Mouse (Mus musculus) cerebellum, postnatal 10 days (tissue): ENCODE data around the gene Abca8b.
A peak's percentile ranks its signal among the peaks of the same experiment; 100 is the strongest.
"Not testable (repeated sequence)": the region's sequence is repeated elsewhere in the genome, so short reads cannot be mapped to it uniquely, and the experiment has no call there.

ENCODE experiments used
- DNase-seq, 2 experiments: peaks; one replicate each; pipeline ENCODE4 v3.0.0; 2021; ENCODE audit warnings: mixed read lengths in 2 of 2

Gene Abca8b

DNA sequence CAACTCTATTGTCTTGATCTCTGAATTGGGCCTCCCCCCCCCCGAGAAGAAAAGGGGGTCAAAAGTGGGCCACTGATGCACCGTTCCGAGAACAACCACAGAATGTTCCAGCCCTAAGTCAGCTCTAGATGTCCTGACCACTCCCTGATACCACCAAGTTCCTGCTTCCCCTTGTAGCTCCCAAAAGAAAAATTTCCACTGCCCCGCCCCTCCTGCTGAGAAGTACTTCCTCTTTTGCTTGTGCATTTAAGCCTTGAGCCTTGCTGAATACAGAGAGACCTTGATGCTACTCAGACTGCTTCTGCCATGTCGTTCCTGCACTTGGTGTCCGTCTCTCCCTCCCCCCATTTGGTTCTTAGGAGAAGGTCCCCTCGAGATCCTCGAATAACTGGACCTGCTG lies 82.5 kb downstream of the Abca8b start:
- DNase-seq, result not testable (repeated sequence)

DNA sequence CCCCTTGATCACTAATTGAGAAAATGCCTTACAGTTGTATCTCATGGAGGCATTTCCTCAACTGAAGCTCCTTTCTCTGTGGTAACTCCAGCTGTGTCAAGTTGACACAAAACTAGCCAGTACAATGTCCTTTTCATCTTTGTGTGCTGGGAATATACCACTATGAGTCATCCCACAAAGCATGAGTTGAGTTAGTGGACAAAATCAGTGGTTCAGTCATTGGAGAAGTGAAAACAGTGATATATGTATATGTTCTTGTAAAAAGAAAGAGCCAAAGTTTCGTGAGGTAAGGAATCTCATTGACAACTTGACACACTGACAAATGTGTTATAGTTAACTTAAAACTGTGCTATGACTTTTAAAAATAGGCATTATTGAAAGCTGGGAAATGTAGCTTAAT lies 83.5 kb downstream of the Abca8b start:
- DNase-seq, result not testable (repeated sequence)

DNA sequence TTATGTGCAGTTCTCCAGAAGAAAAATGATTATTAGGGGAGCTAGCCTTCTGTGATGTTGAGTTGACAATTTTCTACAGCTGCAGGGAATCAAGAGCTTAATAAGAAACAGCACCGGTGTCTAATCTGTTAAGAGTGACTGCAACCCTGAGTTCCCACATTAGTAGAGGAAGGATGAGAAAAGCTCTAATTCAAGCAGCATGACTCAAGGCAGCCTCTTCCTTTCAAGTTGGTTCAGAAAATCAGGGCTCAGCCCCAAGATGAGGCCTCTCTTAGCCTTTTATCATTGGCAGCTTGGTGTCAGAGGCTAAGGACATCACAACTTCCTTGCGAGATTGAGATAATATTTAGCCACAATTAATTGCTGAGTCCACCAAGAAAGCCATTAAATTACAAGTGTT lies 85.8 kb downstream of the Abca8b start:
- no peak for DNase-seq

DNA sequence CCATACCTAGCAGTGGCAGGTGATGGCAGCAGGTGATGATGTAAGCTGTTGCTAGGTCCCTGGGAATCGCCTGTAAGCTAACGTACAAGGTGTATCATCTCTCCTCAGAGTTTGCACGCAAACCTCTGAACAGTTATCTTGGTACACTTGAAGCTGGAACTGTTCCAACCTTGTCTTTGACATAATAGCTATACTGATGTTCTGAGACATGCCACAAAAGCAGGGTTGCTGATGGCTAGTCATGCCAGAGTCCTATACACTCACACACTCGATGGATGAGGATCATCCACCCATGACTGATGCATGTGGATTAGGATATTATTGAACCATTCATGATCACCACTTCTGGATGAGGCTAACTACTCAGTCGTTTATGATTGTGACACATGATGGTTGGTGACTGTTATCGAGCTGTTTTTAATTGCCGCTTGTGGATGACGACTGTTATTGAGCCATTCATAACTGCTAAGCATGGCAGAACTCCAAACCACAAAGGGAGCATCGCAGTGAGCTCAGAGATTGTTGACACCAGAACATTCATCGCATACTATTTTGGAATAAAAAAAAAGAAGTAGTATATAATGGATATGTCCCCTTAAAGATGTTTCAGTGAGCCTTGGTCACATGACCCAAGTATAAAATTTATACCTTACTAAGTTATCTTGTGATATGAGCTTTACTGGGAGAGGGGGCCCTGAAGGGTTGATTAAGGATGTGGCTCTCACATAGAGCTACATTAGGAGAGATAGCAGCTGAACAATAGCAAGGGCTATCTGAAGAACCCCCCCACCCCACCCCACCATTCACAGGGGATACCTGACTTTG lies 87.2 kb downstream of the Abca8b start:
- no peak for DNase-seq

DNA sequence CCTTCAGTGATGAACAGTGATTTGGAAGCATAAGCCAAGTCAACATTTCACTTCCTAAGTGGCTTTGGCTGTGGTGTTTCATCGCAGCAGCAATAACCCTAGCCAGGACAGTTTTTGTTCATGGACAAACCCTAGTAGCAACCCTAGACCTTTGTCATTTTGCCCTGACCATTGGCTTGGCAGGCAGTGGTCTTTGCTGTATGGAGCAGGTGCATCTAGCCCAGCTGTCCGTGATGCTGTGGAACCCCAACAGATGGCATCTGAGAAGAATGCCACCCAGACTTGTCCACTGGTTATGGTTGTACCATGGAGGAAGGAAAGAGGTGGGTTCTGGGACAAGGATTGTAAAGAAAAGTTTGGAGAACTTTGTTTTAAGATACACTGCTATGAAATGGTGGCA lies 88.1 kb downstream of the Abca8b start:
- no peak for DNase-seq

DNA sequence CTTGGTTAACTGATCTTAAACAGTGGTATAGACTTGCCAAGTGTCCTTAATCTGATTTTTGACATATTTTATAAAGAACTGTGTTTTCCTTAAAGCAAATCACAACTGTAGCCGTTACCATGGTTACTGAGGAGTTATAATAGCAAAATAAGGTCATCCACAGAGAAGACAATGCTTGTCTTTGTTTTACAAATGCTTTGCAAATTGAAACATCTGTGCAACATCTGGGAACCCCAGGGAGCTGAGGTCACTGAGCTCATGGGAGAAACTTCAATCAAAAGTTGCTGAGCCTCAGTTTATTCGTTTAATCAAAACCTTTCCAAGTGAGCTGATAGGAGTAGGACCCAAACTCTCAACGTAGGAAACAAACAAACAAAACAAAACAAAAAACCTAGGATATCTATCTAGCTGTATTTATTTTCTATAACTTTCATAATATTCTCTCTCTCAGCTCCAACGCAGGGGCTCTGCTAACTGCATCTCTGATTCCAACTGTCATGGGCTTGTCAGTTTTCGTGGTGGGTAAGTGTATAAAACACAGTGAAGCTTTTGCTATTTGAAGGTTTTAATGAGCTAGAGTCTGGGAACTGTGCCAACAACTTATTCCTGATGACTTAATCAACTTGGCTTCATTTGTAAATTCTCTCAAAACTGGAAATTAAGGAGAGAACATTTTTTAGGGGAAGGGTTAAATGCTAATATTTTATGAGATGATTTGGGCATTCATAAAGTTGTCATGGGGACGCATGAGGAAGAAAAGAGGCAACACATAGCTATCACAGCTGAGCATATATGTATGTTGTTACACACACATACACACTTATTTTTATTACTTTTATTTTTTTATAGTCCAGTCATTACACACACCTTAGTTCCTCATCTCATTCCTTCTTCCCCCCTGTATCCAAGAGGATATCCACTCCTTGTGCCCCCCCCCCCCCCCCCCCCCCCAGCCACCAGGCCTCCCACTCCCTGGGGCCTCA lies 92.7 kb downstream of the Abca8b start:
- DNase-seq, result peak; percentile 8 to 21

DNA sequence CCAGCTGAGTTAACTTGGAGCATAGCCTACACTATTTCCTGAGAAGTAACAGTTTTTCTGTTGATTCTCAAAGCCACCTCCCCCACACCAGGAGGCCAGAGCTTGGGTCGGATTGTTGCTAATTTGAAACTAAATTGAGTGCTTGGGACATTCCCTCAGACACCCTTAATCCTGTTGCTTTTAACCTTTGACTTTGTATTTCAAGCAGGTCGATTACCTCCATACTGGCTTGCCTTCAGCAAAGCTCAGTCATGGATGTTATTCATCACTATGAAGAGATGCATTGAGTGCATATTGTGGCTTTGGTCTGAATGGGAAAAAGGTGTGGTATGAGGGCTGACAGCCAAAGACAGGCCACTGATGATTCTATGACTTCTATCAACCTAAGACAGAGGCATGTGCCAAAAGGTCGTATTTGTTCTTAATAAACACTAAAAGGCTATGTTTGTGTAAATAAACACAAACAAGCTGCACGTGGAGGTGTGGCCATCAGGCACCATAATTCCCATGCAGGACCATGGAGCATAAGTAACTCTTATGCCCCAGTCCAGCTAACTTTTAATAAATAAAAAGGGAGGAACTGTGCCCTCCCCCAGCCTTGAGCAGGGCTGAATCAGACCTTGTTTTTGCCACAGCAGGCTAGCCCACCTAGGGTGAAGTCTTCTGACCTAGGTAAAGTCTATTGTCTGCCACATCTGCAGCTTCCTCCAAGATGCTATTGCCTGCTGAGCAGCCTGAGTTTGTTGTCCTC lies 95.0 kb downstream of the Abca8b start:
- no peak for DNase-seq

DNA sequence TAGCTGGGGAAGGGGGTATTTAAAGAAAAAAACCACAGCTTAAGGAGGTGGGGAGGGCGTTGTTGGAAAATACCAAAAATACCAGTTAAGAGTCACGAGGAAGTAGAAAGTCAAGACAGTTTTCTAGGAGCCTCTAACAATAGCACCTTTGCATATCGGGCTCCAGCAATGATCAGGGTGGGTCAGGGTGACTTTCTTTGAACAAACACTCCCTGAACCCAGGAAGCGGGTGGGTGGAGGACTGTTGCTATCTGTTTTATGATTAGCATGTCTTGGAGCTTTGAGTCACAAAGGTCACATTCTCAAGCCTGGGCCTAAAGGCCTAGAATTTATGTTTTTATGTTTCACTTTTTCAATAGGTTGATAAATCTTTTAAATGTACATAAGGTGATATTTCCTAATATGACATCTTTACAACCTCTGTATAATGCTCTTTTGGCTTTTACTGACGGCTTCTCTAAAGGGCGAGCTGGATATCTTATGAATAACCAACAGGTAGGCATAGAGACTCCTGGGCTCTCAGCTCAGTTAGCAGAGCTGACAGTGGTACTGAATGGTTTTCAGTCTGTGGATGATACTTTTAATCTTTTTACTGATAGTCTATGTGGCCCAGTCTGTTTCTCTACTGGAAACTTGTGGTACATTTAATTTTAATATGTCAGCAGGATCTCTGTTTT lies 96.7 kb downstream of the Abca8b start:
- no peak for DNase-seq

DNA sequence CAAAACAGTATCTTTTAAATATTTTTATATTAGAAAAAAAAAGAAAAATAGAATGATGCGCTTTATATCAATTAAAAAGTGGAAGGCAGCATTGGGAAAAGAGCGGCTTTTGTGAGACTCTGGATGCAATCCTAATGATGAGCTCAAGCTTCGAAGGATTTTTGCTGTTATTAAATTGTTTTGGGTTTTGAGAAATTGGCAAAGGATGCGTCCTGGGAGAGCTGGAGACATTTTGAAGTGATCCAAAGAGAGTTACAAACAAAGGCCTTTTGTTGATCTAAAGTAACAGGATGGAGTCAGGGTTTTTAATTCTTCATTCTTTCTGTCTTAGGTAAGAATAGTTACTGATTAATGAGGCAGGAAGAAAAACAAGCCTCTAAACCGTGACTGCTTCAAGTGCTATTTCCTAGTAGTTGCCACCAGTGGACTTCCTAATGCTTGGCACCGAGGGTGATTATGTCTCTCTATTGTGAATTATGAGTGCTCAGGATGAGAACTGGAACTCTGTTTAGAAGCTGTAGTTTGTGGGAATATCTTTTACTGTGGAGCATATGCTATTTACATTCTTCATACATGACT lies 99.6 kb downstream of the Abca8b start:
- DNase-seq, result no peak

DNA sequence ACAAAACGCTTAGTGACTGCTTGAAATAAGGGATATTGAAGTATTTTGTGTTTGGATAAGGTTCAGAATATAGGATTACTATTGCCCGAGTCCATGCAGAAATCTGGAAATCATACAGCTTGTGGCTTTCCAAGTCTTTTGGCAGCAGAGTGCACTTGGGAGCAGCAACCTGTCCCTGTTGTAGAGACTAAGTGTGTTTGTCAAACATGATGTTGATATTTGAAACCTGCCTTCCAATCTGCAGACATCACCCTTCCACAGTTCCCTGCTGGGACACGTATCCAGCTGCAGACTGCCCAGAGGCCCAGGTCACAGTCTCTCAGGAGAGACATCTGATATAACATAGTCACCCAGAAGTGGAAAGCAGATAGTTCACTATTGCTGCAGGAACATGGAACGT lies 100.1 kb downstream of the Abca8b start:
- no peak for DNase-seq

DNA sequence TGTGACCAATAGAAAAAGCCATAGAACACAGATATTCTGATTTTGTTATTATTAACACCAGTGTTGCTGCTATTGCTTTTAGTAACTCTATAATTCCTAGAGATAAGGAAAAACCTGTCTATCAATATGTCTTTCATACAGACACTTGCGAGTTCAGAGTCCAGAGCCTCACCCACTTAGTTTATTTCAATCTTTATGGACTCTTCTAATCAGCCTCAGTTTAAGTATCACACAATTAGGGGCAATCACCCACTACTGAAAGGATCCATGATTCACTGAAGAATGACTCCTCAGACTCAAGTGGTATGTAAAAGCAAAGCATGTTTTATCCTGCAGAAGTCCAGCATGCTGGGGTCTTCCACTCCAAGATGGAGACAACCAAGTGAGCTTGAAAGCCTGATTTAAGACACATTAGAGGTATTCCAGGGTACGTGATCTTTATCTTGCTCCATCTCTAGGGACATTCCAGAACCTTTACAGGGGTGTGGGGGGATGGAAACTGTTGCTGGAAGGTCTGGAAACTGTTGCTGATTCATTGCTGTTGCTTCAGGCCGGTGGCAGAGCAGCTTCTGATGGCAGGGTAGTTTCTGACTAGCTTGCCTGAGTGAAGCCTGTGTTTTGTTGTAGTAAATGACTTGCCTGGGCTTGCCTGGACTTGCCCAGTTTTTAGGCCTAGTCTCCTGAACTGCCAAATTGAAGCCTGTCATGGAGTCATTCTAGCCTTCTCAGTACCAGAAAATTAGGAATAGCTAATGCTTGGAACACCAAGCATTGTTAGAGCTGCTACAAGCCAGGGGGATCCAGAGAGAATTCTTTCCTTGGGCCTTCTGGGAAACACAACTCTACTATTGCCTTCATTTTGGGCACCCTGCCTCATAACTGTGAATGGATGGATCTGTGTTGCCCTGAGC lies 101.5 kb downstream of the Abca8b start:
- no peak for DNase-seq

DNA sequence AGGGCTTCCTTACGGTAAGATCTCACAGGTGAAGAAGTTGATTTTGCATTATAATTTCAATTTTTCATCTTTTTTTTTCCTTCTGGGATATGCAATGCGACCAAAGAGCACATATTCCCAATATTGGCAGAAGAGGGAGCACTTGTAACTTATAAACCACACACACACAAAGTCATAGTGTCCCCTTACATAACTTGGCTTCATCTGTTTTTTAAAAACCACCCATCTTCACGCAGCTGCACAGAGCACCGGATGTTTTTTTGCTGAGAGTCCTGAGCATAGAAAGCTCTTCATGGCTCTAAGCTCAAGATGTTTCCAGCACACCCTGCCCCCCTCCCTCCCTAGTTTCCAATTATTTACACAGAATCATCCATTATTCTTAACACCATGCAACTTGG lies 103.7 kb downstream of the Abca8b start:
- no peak for DNase-seq

DNA sequence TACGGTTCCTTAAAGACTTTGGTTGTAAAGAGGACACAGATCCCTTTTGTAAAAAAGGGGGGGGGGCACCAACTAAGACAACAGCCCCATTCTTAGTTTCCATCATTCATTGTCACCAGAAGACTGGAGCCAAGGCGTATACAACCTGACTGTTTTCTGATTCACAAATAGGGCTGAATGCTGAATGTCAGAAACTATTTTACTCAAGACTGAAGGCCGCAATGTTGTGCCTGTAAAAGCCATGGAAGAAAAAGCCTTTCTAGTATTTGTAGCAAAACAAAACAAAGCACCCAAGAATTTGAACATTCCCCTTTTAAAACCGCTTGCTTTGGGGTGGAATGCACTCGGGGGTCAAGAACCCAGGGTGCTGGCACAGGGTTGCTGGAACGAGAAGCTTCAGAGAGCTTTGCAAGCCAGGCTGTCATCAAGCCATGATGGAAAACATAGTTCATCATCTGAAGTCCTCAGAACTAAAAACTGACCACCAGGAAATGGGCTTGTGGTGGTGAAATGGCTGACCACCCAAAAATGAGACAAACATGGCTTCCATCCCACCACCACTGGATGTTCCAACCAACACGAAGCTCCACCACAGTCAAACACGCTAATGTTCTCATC lies 104.2 kb downstream of the Abca8b start:
- no peak for DNase-seq

DNA sequence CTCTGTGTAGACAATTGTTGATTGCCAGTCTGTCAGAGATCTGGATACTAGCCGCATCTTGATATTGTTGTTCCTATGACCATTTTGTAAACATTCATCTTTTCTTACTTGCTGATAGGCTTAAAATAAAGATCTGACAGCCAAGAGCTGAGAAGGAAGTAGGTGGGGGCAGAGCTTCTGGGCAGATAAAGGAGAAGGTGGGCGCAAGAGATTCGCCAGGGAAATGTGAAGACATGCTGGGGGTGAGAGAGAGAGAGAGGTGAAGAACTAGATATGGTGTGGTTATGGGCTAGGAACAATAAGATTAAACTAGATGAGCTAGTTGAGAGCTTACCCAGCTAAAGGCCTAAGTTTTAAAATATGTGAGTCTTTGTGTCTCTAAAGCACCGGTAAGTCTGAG lies 106.0 kb downstream of the Abca8b start:
- DNase-seq, result no peak

DNA sequence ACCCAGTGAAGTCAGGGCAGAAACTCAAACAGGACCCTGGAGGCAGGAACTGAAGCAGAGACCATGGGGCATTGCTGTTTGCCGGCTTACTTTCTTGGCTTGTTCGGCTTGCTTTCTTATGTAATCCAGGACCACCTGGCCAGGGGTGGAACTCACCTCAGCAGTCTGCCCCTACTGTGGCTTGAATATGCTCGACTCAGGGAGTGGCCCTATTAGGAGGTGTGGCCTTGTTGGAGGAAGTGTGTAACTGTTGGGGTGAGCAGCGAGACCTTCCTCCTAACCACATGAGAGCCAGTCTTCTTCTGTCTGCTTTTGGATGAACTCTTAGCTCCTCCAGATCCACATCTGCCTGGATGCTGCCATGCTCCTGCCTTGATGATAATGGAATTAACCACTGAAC lies 108.9 kb downstream of the Abca8b start:
- no peak for DNase-seq

DNA sequence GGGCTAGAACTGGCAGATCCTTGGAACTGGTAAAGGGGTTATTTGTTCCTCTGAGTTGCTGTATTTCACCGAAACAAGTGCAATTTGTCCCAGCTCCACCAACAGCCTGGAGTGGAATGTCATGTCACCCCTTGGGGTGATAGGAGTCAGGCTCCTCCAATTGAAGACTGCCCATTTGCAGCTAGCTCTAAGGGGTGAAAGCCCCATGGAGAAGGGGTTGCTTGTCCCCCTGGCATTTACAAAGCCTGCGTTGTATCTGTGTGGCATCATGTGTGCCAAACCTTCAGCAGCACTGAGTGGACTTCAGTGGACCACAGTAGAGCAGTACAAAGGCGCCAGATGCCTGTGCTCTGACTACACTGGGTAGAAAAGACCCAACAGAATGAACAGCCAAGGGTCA lies 110.1 kb downstream of the Abca8b start:
- DNase-seq, result no peak

DNA sequence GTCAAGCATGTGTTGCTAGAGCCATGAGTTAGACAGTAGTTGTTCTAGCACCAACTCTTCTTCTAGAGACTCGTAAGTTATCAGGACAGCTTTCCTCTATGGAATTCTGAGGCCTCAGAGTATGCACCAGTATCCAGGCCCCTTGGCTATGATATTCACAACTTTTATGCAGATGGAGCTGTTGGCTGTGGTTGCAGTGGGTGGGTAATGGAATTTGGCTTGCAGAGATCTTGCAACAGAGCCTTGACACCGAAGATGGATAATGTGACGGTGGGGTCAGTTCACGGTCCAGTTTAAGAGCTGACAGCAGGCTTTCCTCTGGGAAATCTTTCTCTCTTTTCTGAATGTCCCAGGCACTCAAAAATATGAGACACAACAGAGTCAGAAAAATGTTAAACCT lies 110.8 kb downstream of the Abca8b start:
- no peak for DNase-seq

DNA sequence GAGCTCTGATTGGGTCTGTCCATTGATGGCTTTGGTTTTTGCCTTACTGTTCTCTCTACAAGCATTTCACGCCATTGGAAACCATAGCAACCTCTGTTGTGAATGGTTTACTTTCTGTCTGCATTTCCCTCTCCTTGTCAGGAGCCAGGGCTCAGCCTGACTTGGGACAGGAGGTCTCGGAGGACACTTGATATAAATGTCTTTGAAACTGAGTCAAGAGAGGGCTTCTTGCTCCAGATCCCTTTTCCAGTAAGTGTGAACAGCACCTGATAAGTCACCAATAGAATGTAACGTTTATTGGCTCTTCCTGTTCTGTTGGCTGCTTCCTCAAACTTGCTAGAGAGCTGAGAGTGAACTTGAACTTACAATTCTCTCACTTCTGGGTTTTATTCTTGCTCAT lies 111.5 kb downstream of the Abca8b start:
- DNase-seq, result no peak
